Mouse (Mus musculus) C3H10T1/2 (cell line): ENCODE measurements around the gene Fxyd5. TPM values are rescaled to one million over a fixed set of nuclear protein-coding genes. Genes with fewer than 3 reads are reported as not detected.

Experiments used
- polyA plus RNA-seq, 2 experiments: library from polyadenylated mRNA; unstranded; fragments of >200 nt; fragmentation: generic; extraction: Trizol; gene quantifications; one replicate each; pipeline ENCODE4 v1.2.1; 2012; ENCODE audit warnings: missing spikeins in 2 of 2

Fxyd5 gene
- 100 to 1,000 TPM; 125 to 479 TPM for polyA plus RNA-seq

DNA sequence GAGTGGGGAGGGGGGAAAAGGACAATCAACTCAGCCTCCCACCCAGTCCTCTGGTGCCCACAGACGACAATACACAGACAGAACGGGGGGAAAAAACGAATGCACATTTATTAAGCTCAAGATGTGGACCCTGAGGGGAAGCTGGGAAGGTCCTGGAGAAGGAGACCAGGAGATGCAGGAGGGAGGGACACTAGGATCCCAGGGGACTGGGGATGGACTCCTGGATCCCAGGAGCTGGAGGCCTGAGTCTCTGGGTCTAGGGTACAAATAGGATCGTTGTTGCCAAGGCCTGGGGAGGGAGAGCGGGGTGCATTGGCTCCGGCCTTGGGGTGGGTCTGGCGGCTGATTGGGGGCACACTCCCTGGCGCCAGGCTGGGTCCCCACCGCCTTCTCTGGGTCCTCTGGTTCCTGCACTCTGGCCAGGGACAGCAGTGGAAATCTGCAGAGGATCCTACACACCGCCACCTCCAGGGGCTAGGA lies at the start of gene Fxyd5:
Fxyd5 (minus strand) TSS at position 51 of the 480 bp plus-strand sequence.

DNA sequence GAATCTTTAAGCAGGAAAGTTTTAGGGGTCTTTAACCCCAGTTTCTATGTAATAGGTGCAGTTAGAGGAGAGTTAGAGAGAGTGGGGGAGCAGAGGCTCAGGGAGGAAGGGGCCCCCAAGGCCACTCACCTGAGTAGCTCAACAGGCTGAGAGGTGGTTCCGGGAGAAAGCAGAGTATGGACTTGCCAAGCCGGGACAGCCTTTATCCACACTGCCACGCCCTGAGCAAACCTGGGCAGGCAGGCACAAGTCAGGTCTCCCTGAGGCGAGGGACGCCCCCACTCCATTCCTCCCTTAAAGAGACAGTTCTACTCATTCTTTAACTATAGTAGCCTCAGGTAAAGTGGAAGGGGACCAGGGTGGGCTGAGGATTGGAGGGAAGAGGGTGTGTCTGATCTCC lies 34.2 kb upstream of the Fxyd5 start, which contains the start of gene Fxyd3:
Fxyd3 (minus strand) TSS at position 213 of the 400 bp plus-strand sequence.

GRCm38 (mm10) chr7:31059108-31059507 lies 16.8 kb upstream of the Fxyd5 start, which contains the start of gene Lgi4:
Gene Lgi4, plus strand, starts transcription at chr7:31059342.

GRCm38 (mm10) chr7:31057071-31057470 lies 14.8 kb upstream of the Fxyd5 start, which contains the start of gene Fxyd1:
Gene Fxyd1, minus strand, starts transcription at chr7:31057199.

DNA sequence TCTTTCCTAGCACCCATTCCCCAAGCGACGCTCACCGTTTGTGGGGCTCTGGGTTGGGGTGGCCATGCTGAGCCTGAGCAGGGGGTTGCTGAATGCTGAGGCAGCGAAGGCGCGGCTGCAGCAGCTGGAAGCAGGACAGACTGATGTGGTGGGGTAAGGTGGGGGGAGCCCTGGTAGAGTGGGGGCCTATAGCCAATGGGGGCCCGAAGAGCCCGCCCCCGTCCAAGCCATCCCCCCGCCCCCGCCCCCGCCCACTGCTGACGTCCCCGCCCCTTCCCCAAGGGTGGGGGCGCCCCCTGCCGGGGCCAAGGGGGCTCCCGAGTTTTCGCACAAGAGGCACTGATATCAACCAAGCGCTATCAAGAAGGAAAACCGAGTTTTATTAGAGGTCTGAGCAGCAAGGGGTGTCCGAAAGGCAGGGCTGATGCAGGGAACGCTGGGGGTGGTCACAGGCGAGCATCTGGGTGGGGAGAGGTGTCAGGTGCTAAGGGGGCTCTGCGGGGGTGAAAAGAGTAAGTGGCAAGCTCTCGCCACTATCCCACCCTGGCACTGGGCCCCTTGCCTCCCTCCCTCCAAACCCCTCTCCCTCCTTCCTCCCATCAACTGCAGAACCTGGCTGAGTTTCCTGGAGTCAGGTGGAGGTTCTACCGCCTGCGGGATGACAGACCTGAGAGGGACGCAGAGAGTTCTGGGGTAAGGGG lies 9.2 kb upstream of the Fxyd5 start, which contains the start of gene Fxyd7:
Fxyd7 (minus strand) TSS at position 147 of the 701 bp plus-strand sequence.

Other genes starting within 250 kb of the Fxyd5 start
- not detected for gene Ffar2, start 218.7 kb downstream of the Fxyd5 start, polyA plus RNA-seq
- not detected for gene Ffar3, start 186.3 kb downstream of the Fxyd5 start, polyA plus RNA-seq
- not detected for gene Ffar1, start 180.9 kb downstream of the Fxyd5 start, polyA plus RNA-seq
- gene Cd22, start 162.1 kb downstream of the Fxyd5 start, polyA plus RNA-seq, result under 1 TPM in 1 of 2 experiments, not detected in 1; 0.01 TPM
- gene Mag, start 127.6 kb downstream of the Fxyd5 start, polyA plus RNA-seq, result under 1 TPM; 0.01 TPM
- gene Hamp2, start 117.8 kb downstream of the Fxyd5 start, polyA plus RNA-seq, result not detected
- gene Hamp, start 98.4 kb downstream of the Fxyd5 start, polyA plus RNA-seq, result not detected
- gene Usf2, start 85.7 kb downstream of the Fxyd5 start, polyA plus RNA-seq, result 10 to 100 TPM; 71.5 to 88.2 TPM
- under 1 TPM; 0.02 to 0.09 TPM for gene Lsr, start 69.0 kb downstream of the Fxyd5 start, polyA plus RNA-seq
- under 1 TPM in 1 of 2 experiments, not detected in 1; 0.06 TPM for gene Fam187b, start 68.7 kb downstream of the Fxyd5 start, polyA plus RNA-seq
- 1 to 10 TPM in 1 of 2 experiments, under 1 TPM in 1; 0.15 to 3.2 TPM for gene Fxyd7, start 9.0 kb upstream of the Fxyd5 start, polyA plus RNA-seq
- 100 to 1,000 TPM in 1 of 2 experiments, 1 to 10 TPM in 1; 1.7 to 401 TPM for gene Fxyd1, start 14.7 kb upstream of the Fxyd5 start, polyA plus RNA-seq
- gene Lgi4, start 16.9 kb upstream of the Fxyd5 start, polyA plus RNA-seq, result 1 to 10 TPM in 1 of 2 experiments, under 1 TPM in 1; 0.30 to 7.8 TPM
- gene Fxyd3, start 34.2 kb upstream of the Fxyd5 start, polyA plus RNA-seq, result 1 to 10 TPM in 1 of 2 experiments, under 1 TPM in 1; 0.46 to 5.8 TPM
- under 1 TPM; 0.07 to 0.81 TPM for gene Hpn, start 72.8 kb upstream of the Fxyd5 start, polyA plus RNA-seq
- 10 to 100 TPM; 16.2 to 38.9 TPM for gene Scn1b, start 84.5 kb upstream of the Fxyd5 start, polyA plus RNA-seq
- 10 to 100 TPM; 10.9 to 53.2 TPM for gene Gramd1a, start 113.4 kb upstream of the Fxyd5 start, polyA plus RNA-seq
- not detected for gene Scgb2b2, start 248.0 kb upstream of the Fxyd5 start, polyA plus RNA-seq
- not detected for gene Scgb1b2, start 249.3 kb upstream of the Fxyd5 start, polyA plus RNA-seq